Mouse (Mus musculus): ENCODE data around the gene Sltm. TPM values are rescaled to one million over a fixed set of nuclear protein-coding genes. Genes with fewer than 3 reads are reported as not detected.

Gene Sltm
- total and polyA plus RNA-seq, 2 experiments = 3.5 to 17.6 TPM

DNA sequence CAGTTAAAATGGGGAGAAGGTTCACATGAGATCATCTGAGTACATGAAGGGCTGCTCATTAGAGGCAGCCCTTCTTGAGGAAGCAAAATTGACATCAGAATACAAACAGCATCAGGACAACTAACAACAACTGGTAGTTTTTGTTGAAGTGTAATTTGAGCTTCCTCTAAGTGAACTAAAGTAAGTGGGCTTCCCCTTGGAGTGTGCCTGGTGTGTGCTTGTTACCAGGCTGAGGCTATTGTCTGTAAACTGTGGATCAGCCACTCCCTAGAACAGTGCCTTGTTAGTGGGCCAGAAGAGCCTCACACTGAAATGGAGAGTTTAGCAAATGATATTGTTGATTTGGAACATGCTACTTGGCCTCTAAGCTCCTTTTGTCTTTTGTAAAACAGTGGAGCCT is 12.9 kb downstream of the Sltm start:
- H3K36me3 ChIP-seq (ENCODE audit: control insufficient read depth, insufficient read depth, low read length) = peaks cover 12% of the 10 kb centered on the region; the same call in 1 of the 2 replicates
- DNase-seq (ENCODE audit: extremely low read depth, low read depth, low spot score) = no peak
- H3K4me1 ChIP-seq (ENCODE audit: control insufficient read depth, insufficient read depth, low read length) = peaks cover 2% of the 10 kb centered on the region; the same call in 1 of the 2 replicates
- H3K27me3 ChIP-seq (ENCODE audit: control insufficient read depth, insufficient read depth, low read length) = no peaks in the 10 kb centered on the region
- H3K4me3 ChIP-seq (ENCODE audit: insufficient read depth, low read depth, low read length) = no peak overlapping the region
- no peak for TF ChIP-seq CTCF (IDR thresholded peaks at IDR 0.05; ENCODE audit: low read depth, low read length)
- TF ChIP-seq POLR2A (IDR thresholded peaks at IDR 0.05; ENCODE audit: extremely low read depth, insufficient read depth, low read length) = no peak
- no peak overlapping the region for H3K27ac ChIP-seq (replicated peaks; ENCODE audit: insufficient read depth, low read depth, low read length)
- peaks cover 13% of the 10 kb centered on the region; the same call in 1 of the 2 replicates for H3K79me2 ChIP-seq (ENCODE audit: control insufficient read depth, insufficient read depth, low read length)
- H3K9ac ChIP-seq (ENCODE audit: low read depth, low read length) = no peak overlapping the region

DNA sequence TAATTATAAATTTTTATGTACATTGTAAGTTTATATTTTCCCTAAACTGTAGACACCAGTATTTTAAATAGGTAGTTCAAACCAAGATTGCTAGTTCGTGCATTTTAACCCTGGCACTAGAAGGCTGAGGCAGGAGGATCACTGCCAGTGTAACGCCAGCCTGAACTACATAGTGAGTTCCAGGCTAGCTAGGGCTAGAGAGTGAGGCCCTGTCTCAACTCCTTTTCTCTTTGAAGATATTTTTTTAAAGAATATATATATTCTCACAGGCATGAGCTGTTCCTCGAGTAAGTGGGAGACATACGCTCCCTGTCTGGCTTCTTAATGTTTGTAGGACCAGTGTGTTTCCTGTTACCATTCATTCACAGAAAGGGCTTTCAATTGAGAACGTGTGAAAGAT is 14.2 kb downstream of the Sltm start:
- no peaks in the 10 kb centered on the region for H3K27me3 ChIP-seq (ENCODE audit: control insufficient read depth, insufficient read depth, low read length)
- WGBS = 93% methylated on average over 5 of the region's 5 CpGs
- H3K9ac ChIP-seq (ENCODE audit: low read depth, low read length) = no peak overlapping the region
- TF ChIP-seq POLR2A (IDR thresholded peaks at IDR 0.05; ENCODE audit: extremely low read depth, insufficient read depth, low read length) = no peak
- no peak for TF ChIP-seq CTCF (IDR thresholded peaks at IDR 0.05; ENCODE audit: low read depth, low read length)
- peaks cover 13% of the 10 kb centered on the region; the same call in 1 of the 2 replicates for H3K79me2 ChIP-seq (ENCODE audit: control insufficient read depth, insufficient read depth, low read length)
- H3K4me1 ChIP-seq (ENCODE audit: control insufficient read depth, insufficient read depth, low read length) = no peaks in the 10 kb centered on the region
- peaks cover 17% of the 10 kb centered on the region for H3K36me3 ChIP-seq (ENCODE audit: control insufficient read depth, insufficient read depth, low read length)
- no peak overlapping the region for H3K27ac ChIP-seq (replicated peaks; ENCODE audit: insufficient read depth, low read depth, low read length)
- DNase-seq (ENCODE audit: extremely low read depth, low read depth, low spot score) = no peak
- H3K4me3 ChIP-seq (ENCODE audit: insufficient read depth, low read depth, low read length) = no peak overlapping the region

- 0 out of 2 replicates have a peak, but pooled peaks cover 3% of the 10 kb centered on the region for H3K4me1 ChIP-seq (ENCODE audit: control insufficient read depth, insufficient read depth, low read length)
- H3K36me3 ChIP-seq (ENCODE audit: control insufficient read depth, insufficient read depth, low read length) = peaks cover 16% of the 10 kb centered on the region
- DNase-seq (ENCODE audit: extremely low read depth, low read depth, low spot score) = no peak
- H3K79me2 ChIP-seq (ENCODE audit: control insufficient read depth, insufficient read depth, low read length) = peaks cover 3% of the 10 kb centered on the region; the same call in 1 of the 2 replicates
- TF ChIP-seq POLR2A (IDR thresholded peaks at IDR 0.05; ENCODE audit: extremely low read depth, insufficient read depth, low read length) (no peak), CTCF (IDR thresholded peaks at IDR 0.05; ENCODE audit: low read depth, low read length) (no peak)
- 95% methylated on average over 3 of the region's 3 CpGs for WGBS
- H3K27ac ChIP-seq (replicated peaks; ENCODE audit: insufficient read depth, low read depth, low read length) = no peak overlapping the region
- H3K27me3 ChIP-seq (ENCODE audit: control insufficient read depth, insufficient read depth, low read length) = no peaks in the 10 kb centered on the region
- no peak overlapping the region for H3K4me3 ChIP-seq (ENCODE audit: insufficient read depth, low read depth, low read length)
- no peak overlapping the region for H3K9ac ChIP-seq (ENCODE audit: low read depth, low read length)
Measured at GRCm38 (mm10) chr9:70562825-70563224, 20.3 kb downstream of the Sltm start.

- TF ChIP-seq POLR2A (IDR thresholded peaks at IDR 0.05; ENCODE audit: extremely low read depth, insufficient read depth, low read length) (no peak), CTCF (IDR thresholded peaks at IDR 0.05; ENCODE audit: low read depth, low read length) (no peak)
- Histone ChIP-seq H3K36me3 (ENCODE audit: control insufficient read depth, insufficient read depth, low read length) (peaks cover 5% of the 10 kb centered on the region), H3K4me3 (ENCODE audit: insufficient read depth, low read depth, low read length) (no peak overlapping the region), H3K4me1 (ENCODE audit: control insufficient read depth, insufficient read depth, low read length) (0 out of 2 replicates have a peak, but pooled peaks cover 3% of the 10 kb centered on the region), H3K9ac (ENCODE audit: low read depth, low read length) (no peak overlapping the region), H3K27ac (replicated peaks; ENCODE audit: insufficient read depth, low read depth, low read length) (no peak overlapping the region), H3K27me3 (ENCODE audit: control insufficient read depth, insufficient read depth, low read length) (no peaks in the 10 kb centered on the region), H3K79me2 (ENCODE audit: control insufficient read depth, insufficient read depth, low read length) (no peaks in the 10 kb centered on the region; the same call in 1 of the 2 replicates)
- WGBS = 45% methylated on average over 5 of the region's 5 CpGs
- DNase-seq (ENCODE audit: extremely low read depth, low read depth, low spot score) = no peak
Measured at GRCm38 (mm10) chr9:70567651-70568050, 25.1 kb downstream of the Sltm start.

DNA sequence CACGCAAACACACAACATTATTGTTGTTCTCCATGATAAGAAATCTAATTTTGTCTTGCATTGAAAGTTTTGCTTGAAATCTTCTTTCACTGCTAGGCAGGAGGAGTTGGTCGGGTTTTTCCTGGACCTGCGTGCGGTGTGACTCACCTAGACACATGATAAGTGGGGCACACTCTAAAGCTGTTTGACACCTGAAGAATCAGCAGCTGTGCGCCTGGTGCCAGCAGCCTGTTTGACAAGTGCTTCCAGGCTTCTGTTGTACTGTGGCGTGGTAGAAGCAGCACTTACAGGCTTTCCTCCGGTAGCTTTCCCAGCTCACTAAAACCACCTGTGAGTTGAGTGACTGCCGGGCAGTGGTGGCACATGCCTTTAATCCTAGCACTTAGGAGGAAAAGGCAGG is 27.8 kb downstream of the Sltm start:
- H3K27me3 ChIP-seq (ENCODE audit: control insufficient read depth, insufficient read depth, low read length) = no peaks in the 10 kb centered on the region
- TF ChIP-seq CTCF (IDR thresholded peaks at IDR 0.05; ENCODE audit: low read depth, low read length) = no peak
- no peak for TF ChIP-seq POLR2A (IDR thresholded peaks at IDR 0.05; ENCODE audit: extremely low read depth, insufficient read depth, low read length)
- H3K4me3 ChIP-seq (ENCODE audit: insufficient read depth, low read depth, low read length) = no peak overlapping the region
- peaks cover 22% of the 10 kb centered on the region for H3K36me3 ChIP-seq (ENCODE audit: control insufficient read depth, insufficient read depth, low read length)
- H3K27ac ChIP-seq (replicated peaks; ENCODE audit: insufficient read depth, low read depth, low read length) = no peak overlapping the region
- no peaks in the 10 kb centered on the region for H3K4me1 ChIP-seq (ENCODE audit: control insufficient read depth, insufficient read depth, low read length)
- no peak overlapping the region for H3K9ac ChIP-seq (ENCODE audit: low read depth, low read length)
- 98% methylated on average over 8 of the region's 8 CpGs for WGBS
- H3K79me2 ChIP-seq (ENCODE audit: control insufficient read depth, insufficient read depth, low read length) = no peaks in the 10 kb centered on the region
- no peak for DNase-seq (ENCODE audit: extremely low read depth, low read depth, low spot score)

GRCm38 (mm10) chr9:70578123-70578522 is 35.6 kb downstream of the Sltm start:
- Histone ChIP-seq H3K27me3 (ENCODE audit: control insufficient read depth, insufficient read depth, low read length) (no peaks in the 10 kb centered on the region), H3K4me3 (ENCODE audit: insufficient read depth, low read depth, low read length) (no peak overlapping the region)

More at GRCm38 (mm10) chr9:70578123-70578522, 35.6 kb downstream of the Sltm start:
- DNase-seq (ENCODE audit: extremely low read depth, low read depth, low spot score) = no peak
- H3K4me1 ChIP-seq (ENCODE audit: control insufficient read depth, insufficient read depth, low read length) = no peaks in the 10 kb centered on the region
- H3K27ac ChIP-seq (replicated peaks; ENCODE audit: insufficient read depth, low read depth, low read length) = no peak overlapping the region
- H3K79me2 ChIP-seq (ENCODE audit: control insufficient read depth, insufficient read depth, low read length) = no peaks in the 10 kb centered on the region
- 88% methylated on average over 2 of the region's 2 CpGs for WGBS
- no peak for TF ChIP-seq CTCF (IDR thresholded peaks at IDR 0.05; ENCODE audit: low read depth, low read length)
- no peak for TF ChIP-seq POLR2A (IDR thresholded peaks at IDR 0.05; ENCODE audit: extremely low read depth, insufficient read depth, low read length)
- no peak overlapping the region for H3K9ac ChIP-seq (ENCODE audit: low read depth, low read length)
- H3K36me3 ChIP-seq (ENCODE audit: control insufficient read depth, insufficient read depth, low read length) = peaks cover 54% of the 10 kb centered on the region
